Mouse (Mus musculus) spleen, adult 2 months (tissue): ENCODE data around the gene Nepn.

Source experiments
- CTCF ChIP-seq: fragments of 200-500 bp; IDR thresholded peaks from 2 replicates; pipeline ENCODE4 v1.5.1; 2011; ENCODE audit warnings: mild to moderate bottlenecking, inconsistent platforms; ENCODE audit not compliant: insufficient read depth, insufficient read length, insufficient replicate concordance; ENCODE audit errors: extremely low read depth
- POLR2A ChIP-seq: fragments of 200-500 bp; IDR thresholded peaks from 2 replicates; pipeline ENCODE4 v1.6.1; 2011; ENCODE audit warnings: low read depth, low read length, inconsistent platforms

DNA sequence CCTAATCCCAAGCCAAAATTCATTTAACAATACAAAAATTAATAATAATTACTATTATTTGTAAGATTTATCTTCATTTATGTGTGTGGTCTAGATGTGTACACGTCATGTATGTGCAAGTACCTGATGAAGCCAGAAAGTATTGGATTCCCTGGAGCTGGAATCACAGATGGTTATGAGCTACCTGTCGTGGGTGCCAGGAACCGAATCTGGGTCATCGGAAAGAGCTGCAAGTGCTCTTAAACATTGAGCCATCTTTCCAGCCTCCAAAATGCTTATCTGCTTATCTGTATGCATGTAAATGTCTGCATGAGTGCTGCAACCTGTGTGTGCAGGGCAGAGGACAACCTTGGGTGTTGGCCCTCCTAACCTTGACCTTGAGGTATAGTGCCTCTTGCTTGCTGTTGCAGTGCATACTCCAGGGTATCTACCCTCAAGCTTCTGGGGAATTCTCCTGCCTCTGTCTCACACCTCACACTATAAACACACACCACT lies 28.5 kb upstream of the Nepn start:
- TF ChIP-seq CTCF: no peak
- TF ChIP-seq POLR2A: no peak
